Comparison of ENCODE assay signal across 8 mouse cellular contexts in the genomic region with DNA sequence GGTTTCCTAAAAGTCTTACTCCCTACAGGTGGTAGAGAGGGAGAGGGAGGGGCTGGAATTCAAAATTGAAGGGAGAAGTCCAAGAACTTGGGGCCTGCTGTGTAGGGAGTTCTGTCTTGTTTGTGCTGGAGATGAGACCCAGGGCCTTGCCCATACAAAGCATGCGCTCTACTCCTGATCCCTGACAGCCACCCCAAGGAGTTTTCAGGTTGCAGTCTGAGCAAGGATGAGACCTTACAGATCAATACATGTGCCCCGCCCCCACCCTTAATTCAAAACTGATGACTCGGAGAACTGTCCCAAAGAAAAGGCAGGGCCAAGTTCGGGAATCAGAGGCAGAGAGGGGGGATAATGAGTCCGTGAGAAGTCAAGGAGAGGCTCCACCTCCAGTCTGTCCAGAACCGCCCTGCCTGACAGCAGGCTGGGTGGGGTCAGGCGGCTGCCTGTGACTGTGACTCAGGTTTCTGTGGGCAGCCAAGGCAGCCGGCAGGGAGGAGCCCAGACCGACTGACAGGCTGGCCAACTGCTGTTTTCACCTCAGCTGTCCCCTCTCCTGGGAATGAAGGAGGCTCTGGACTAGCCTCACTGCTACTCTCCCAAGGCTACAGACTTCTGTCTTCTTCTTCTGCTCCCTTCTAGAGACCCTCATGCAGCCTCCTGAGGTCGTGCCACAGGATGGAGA. TPM values are rescaled to one million over a fixed set of nuclear protein-coding genes. Genes with fewer than 3 reads are reported as not detected.
DNase-seq lines count a peak whose midpoint lies in the region; TF ChIP-seq lines count a peak whose summit lies in the region.

No protein-coding gene starts in this region.

- H3K4me3 ChIP-seq in heart, adult 2 months: peak overlapping the region; percentile 35

- peaks cover 2% of the 10 kb centered on the region; the same call in 1 of the 2 replicates for H3K79me2 ChIP-seq in heart, adult 2 months (replicated peaks; ENCODE audit: control insufficient read depth, insufficient read depth, low read length)

- intact Hi-C loops in heart, adult 2 months (cut with DNase I): loop anchor here (1.0 to 5.0 kb wide), 4 partner anchors 33 to 173 kb away; partner anchors contain the start of gene Stk40

- peak; percentile 75 for TF ChIP-seq POLR2A in heart, adult 2 months (IDR thresholded peaks at IDR 0.05; ENCODE audit: insufficient read depth, low read depth, low read length)

- DNase-seq in 3T3-L1 (ENCODE audit: low read depth, low spot score): peak; percentile 97
- peak; percentile 80 for DNase-seq in ES-CJ7 (ENCODE audit: low read depth, low spot score)
- peak; percentile 83 for DNase-seq in cerebellum, adult 9-11 months
- peak; percentile 86 to 93 for DNase-seq in heart, adult 2 months
- DNase-seq in kidney, adult 9 months: peak; percentile 68
- peak; percentile 78 for DNase-seq in lung, postnatal 14 days
- peak; percentile 51 to 61 for DNase-seq in spleen, postnatal 14 days (ENCODE audit: low spot score in 2 of 2)
- no peak for DNase-seq in frontal cortex, postnatal 14 days (ENCODE audit: low spot score in 2 of 2)

- TF ChIP-seq EP300 in heart, adult 2 months (IDR thresholded peaks at IDR 0.05; ENCODE audit: insufficient read depth, low read depth, low read length): peak; percentile 60

- H3K27ac ChIP-seq in heart, adult 2 months: peak overlapping the region; percentile 93

- H3K9ac ChIP-seq in heart, adult 2 months (ENCODE audit: low read depth, low read length): peak overlapping the region; percentile 47

- H3K4me1 ChIP-seq in heart, adult 2 months (ENCODE audit: control insufficient read depth, insufficient read depth, low read length): peaks cover 31% of the 10 kb centered on the region

- no peak for TF ChIP-seq CTCF in heart, adult 2 months (IDR thresholded peaks at IDR 0.05)

- H3K27me3 ChIP-seq in heart, adult 2 months (ENCODE audit: control insufficient read depth, insufficient read depth, low read length): no peaks in the 10 kb centered on the region

- whole genome bisulfite sequencing in heart, adult 2 months: 3% methylated on average over 10 of the region's 10 CpGs

- peaks cover 5% of the 10 kb centered on the region; the same call in 1 of the 2 replicates for H3K36me3 ChIP-seq in heart, adult 2 months (ENCODE audit: control insufficient read depth, insufficient read depth, low read length)

RNA-seq across cellular contexts. Expression of gene Trappc3, which starts 1.5 kb away (rescaled TPM):
- total RNA-seq in heart, adult 2 months (2021): 10 to 100 TPM; 46.3 to 49.5 TPM
- polyA plus RNA-seq in heart, adult 2 months (2012; rRNA removed): 41.0 and 65.9 TPM in 2 replicates

RNA-seq across cellular contexts. Expression of gene Map7d1, which starts 4.5 kb away (rescaled TPM):
- 100 to 1,000 TPM; 253 to 267 TPM for total RNA-seq in heart, adult 2 months (2021)
- polyA plus RNA-seq in heart, adult 2 months (2012; rRNA removed): 149 and 161 TPM in 2 replicates

RNA-seq across cellular contexts. Expression of gene Col8a2, which starts 25.9 kb away (rescaled TPM):
- under 1 TPM; 0.57 to 0.66 TPM for total RNA-seq in heart, adult 2 months (2021)
- polyA plus RNA-seq in heart, adult 2 months (2012; rRNA removed): 0.45 and 0.91 TPM in 2 replicates

RNA-seq across cellular contexts. Expression of gene Thrap3, which starts 58.1 kb away (rescaled TPM):
- 100 to 1,000 TPM; 100 to 118 TPM for total RNA-seq in heart, adult 2 months (2021)
- polyA plus RNA-seq in heart, adult 2 months (2012; rRNA removed): 37.9 and 61.4 TPM in 2 replicates

Comparison
In these comparisons a context has a peak if more than half of its experiments do, and no peak if none do; other contexts are left out.
1. DNase-seq: peak in 3T3-L1 (single experiment), ES-CJ7 (single experiment), cerebellum, adult 9-11 months (single experiment), heart, adult 2 months (2 of 2), kidney, adult 9 months (single experiment), lung, postnatal 14 days (single experiment) and spleen, postnatal 14 days (2 of 2); none in frontal cortex, postnatal 14 days (0 of 2).